Mouse (Mus musculus) activated CD4-positive, CD25-positive, alpha-beta regulatory T cell, adult 4 months (primary cell): ENCODE measurements around the gene Eif2d. TPM values are rescaled to one million over a fixed set of nuclear protein-coding genes. Genes with fewer than 3 reads are reported as not detected.
"Not testable (repeated sequence)": the region's sequence is repeated elsewhere in the genome, so short reads cannot be mapped to it uniquely, and the experiment has no call there.

Experiments used
- ATAC-seq: one replicate; pipeline ENCODE4 v1.8.0; 2017
- polyA plus RNA-seq, 2 experiments: library from polyadenylated mRNA; unstranded; fragments of 100-300 nt; shearing (Covaris generic); gene quantifications; one replicate each; pipeline ENCODE4 v1.2.1; 2017

Gene Eif2d
- polyA plus RNA-seq, 2 experiments from 2014 or later, result 52.5 to 58.8 TPM

- no peak for ATAC-seq
Observed at GRCm38 (mm10) chr1:131139102-131140095, 13.6 kb upstream of the Eif2d start.

GRCm38 (mm10) chr1:131141449-131141848, 11.5 kb upstream of the Eif2d start:
- no peak for ATAC-seq

GRCm38 (mm10) chr1:131142472-131142871, 10.5 kb upstream of the Eif2d start:
- ATAC-seq, result no peak

- ATAC-seq, result not testable (repeated sequence)
Observed at GRCm38 (mm10) chr1:131145222-131145621, 7.8 kb upstream of the Eif2d start.

GRCm38 (mm10) chr1:131146181-131146614, 6.8 kb upstream of the Eif2d start:
- no peak for ATAC-seq

GRCm38 (mm10) chr1:131149496-131149895, 3.5 kb upstream of the Eif2d start:
- ATAC-seq, result no peak

- ATAC-seq, result no peak
Observed at GRCm38 (mm10) chr1:131155456-131155855, 2.5 kb downstream of the Eif2d start.

GRCm38 (mm10) chr1:131159573-131160327, 6.8 kb downstream of the Eif2d start:
- not testable (repeated sequence) for ATAC-seq

GRCm38 (mm10) chr1:131161091-131161490, 8.1 kb downstream of the Eif2d start:
- ATAC-seq, result no peak

GRCm38 (mm10) chr1:131164427-131164826, 11.4 kb downstream of the Eif2d start:
- ATAC-seq, result no peak

- no peak for ATAC-seq
Observed at GRCm38 (mm10) chr1:131167612-131168011, 14.6 kb downstream of the Eif2d start.

GRCm38 (mm10) chr1:131173001-131173400, 20.0 kb downstream of the Eif2d start:
- ATAC-seq, result no peak

GRCm38 (mm10) chr1:131173809-131174208, 20.8 kb downstream of the Eif2d start:
- ATAC-seq, result no peak

- ATAC-seq, result no peak
Observed at GRCm38 (mm10) chr1:131174299-131174861, 21.4 kb downstream of the Eif2d start.

GRCm38 (mm10) chr1:131175189-131175588, 22.2 kb downstream of the Eif2d start:
- no peak for ATAC-seq

- no peak for ATAC-seq
Observed at GRCm38 (mm10) chr1:131175819-131176218, 22.8 kb downstream of the Eif2d start.

- no peak for ATAC-seq
Observed at GRCm38 (mm10) chr1:131177249-131177648, 24.3 kb downstream of the Eif2d start.

- no peak for ATAC-seq
Observed at GRCm38 (mm10) chr1:131178083-131178482, 25.1 kb downstream of the Eif2d start.

GRCm38 (mm10) chr1:131180386-131180785, 27.4 kb downstream of the Eif2d start:
- no peak for ATAC-seq

GRCm38 (mm10) chr1:131181642-131182527, 28.9 kb downstream of the Eif2d start:
- peak; percentile 40 for ATAC-seq

- peak; percentile 31 for ATAC-seq
Observed at GRCm38 (mm10) chr1:131183201-131183600, 30.2 kb downstream of the Eif2d start.
